Mouse (Mus musculus) 416B (cell line): ENCODE measurements at regions not wholly inside any gene's neighbourhood (a gene's known extent, or its start where the extent isn't known, plus 50 kb on each side); places are given as distances from the start of the nearest gene placed in this dataset.
"Not testable (repeated sequence)": the region's sequence is repeated elsewhere in the genome, so short reads cannot be mapped to it uniquely, and the experiment has no call there.

Experiments
- DNase-seq: peaks from one replicate; pipeline ENCODE4 v3.0.0; 2011; ENCODE audit warnings: low read depth

DNA sequence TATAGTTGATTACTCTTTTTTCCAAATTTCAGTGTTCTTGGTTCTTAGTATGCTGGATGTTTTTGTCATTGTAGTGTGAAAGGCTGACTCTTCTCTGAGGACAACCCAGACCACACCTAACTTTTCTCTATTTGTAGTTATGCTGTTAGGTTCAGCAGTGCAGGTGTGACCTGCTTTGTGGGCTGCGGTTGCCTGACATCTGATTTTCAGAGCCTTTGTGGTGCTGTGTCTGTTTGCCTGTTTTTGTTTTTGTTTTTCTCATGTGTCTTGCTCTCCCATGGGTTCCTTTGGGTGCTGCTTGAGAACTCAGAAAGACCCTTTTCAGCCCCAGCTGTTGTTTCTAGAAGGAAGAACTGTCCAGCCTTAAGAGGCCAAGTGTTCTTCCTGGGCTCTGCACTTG, 52.0 kb upstream of the Trpm1 start:
- DNase-seq, result no peak

DNA sequence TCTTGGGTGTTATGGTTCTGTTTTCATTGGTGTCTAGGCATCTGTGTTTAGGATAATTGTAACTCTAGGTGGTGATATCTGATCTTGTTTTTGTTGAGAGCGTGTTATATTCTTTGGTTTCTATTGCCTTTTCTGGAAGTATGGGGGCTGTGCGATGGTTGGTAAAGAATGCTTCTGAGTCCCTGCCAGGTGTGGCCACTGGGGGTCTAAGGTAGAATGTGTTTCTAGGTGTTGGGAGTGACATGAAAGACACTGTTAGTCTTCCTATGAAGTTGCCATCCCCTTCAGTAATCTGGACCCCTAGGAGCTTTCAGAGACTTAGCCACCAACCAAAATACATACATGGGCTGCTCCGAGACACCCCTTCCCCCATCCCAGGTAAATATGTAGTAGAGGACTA, 54.0 kb upstream of the Trpm1 start:
- no peak for DNase-seq

DNA sequence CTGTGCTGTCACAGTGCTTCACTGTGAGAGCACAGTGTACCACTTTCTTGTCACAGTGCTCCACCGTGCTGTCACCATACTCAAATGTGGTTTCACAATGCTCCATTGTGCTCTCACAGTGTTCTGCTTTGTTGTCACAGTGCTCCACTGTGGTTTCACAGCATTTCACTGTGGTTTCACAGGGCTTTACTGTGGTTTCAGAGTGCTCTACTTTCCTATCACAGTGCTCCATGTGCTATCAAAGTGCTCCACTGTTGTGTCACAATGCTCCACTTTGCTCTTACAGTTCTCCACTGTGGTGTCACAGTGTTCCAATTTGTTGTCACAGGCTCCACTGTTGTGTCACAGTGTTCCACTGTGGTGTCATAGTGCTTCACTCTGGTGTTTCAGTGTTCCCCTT, 63.6 kb upstream of the Trpm1 start:
- no peak for DNase-seq

DNA sequence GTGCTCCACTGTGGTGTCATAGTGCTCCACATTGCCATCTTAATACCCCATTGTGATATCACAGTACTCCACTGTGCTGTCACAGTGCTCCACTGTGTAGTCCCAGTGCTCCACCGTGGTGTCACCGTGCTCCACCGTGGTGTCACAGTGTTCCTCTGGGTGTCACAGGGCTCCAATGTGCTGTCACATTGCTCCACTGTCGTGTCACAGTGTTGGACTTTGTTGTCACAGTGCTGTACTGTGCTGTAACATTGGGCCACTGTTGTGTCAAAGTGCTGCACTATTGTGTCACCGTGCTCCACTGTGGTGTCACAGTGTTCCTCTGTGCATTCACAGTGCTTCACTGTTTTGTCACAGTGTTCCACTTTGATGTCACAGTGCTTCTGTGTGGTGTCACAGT, 64.6 kb upstream of the Trpm1 start:
- DNase-seq, result no peak

DNA sequence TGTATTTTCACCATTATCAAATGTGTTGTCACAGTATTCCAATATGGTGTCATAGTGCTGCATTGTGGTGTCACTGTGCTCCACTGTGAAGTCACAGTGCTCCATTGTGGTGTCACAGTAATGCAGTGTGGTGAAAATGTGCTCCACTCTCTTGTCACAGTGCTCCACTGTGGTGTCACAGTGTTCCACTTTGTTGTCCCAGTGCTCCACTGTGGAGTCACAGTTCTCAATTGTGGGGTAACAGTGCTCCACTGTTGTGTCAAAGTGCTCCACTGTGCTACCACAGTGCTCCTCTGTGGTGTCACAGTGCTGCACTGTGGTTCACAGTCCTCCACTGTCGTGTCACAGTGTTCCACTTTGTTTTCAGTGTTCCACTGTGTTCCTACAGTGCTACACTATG, 69.7 kb upstream of the Trpm1 start:
- DNase-seq, result not testable (repeated sequence)

DNA sequence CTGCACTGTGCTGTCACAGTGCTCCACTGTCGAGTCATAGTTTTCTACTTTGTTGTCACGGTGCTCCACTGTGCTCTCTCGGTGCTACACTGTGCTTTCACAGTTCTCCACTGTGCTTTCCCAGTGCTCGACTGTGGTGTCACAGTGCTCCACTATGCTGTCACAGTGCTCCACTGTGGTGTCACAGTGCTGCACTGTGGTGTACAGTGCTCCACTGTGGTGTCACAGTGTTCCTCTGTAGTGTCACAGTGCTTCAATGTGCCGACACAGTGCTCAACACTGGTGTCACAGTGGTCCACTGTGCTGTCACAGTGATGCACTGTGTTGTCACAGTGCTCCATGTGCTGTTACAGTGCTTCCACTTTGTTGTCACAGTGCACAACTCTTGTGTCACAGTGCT, 71.0 kb upstream of the Trpm1 start:
- no peak for DNase-seq

DNA sequence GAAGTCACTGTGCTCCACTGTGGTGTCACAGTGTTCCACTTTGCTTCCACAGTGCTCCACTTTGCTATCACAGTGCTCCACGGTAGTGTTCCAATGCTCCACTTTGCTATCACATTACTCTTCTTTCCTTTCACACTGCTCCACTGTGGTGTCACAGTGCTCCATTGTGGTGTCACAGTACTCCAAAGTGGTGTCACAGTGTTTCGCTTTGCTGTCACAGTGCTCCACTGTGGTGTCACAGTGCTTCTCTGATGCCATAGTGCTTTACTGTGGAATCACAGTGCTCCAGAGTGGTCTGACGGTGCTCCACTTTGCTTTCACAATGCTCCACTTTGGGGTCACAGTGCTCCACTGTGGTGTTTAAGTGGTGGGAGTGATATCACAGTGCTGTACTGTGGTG, 71.4 kb upstream of the Trpm1 start:
- DNase-seq, result no peak

DNA sequence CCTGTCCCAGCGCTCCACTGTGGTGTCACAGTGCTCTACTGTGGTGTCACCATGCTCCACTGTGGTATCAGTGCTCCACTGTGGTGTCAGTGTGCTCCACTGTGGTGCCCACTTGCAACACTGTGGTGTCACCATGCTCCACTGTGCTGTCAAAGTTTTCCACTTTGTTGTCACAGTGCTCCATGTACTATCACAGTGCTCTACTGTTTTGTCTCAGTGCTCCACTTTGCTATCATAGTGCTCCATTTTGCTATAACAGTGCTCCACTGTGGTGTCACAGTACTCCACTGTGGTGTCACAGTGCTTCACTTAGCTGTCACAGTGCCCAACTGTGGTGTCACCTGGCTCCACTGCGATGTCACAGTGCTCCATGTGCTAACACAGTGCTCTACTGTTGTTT, 72.0 kb upstream of the Trpm1 start:
- no peak for DNase-seq

DNA sequence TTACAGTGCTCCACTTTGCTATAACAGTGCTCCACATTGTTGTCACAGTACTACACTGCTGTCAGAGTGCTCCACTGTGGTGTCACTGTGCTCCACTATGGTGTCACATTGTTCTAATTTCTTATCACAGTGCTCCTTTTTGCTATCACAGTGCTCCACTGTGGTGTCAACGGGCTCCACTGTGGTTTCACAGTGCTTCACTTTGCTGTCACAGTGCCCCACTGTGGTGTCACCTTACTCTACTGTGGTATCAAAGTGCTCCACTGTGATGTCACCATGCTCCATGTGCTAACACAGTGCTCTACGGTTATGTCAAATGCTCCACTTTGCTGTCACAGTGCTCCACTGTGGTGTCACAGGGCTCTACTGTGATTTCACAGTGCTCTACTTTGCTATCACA, 72.6 kb upstream of the Trpm1 start:
- no peak for DNase-seq

DNA sequence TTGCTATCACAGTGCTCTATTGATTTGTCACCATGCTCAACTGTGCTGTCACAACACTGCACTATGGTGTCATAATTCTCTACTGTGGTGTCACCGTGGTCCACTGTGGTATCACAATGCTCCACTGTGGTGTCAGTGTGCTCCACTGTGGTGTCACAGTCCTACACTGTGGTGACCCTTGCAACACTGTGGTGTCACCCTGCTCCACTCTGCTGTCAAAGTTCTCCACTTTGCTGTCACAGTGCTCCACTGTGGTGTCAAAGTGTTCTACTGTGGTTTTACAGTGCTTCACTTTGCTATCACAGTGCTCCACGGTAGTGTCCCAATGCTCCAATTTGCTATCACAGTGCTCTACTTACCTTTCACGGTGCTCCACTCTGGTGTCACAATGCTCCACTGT, 74.3 kb upstream of the Trpm1 start:
- no peak for DNase-seq

DNA sequence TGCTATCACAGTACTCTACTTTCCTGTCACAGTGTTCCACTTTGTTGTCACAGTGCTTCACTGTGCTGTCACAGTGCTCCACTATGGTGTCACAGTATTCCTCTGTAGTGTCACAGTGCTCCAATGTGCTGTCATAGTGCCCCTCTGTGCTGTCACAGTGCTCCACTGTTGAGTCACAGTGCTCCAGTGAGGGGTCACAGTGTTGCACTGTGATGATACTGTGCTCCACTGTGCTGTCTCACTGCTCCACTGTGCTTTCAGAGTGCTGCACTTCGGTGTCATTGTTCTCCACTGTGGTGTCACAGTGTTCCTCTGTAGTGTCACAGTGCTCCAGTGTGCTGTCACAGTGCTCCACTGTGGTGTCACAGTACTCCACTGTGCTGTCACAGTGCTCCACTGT, 75.0 kb upstream of the Trpm1 start:
- DNase-seq, result no peak

DNA sequence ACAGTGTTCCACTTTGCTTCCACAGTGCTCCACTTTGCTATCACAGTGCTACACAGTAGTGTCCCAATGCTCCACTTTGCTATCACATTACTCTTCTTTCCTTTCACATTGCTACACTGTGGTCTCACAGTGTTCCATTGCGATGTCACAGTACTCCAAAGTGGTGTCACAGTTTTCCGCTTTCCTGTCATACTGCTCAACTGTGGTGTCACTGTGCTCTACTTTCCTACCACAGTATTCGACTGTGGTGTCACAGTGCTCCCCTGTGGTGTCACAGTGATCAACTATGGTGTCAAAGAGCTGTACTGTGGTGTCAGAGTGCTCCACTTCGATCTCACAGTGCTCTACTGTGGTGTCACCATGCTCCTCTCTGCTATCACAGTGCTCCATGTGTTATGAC, 76.1 kb upstream of the Trpm1 start:
- DNase-seq, result peak; percentile 43

DNA sequence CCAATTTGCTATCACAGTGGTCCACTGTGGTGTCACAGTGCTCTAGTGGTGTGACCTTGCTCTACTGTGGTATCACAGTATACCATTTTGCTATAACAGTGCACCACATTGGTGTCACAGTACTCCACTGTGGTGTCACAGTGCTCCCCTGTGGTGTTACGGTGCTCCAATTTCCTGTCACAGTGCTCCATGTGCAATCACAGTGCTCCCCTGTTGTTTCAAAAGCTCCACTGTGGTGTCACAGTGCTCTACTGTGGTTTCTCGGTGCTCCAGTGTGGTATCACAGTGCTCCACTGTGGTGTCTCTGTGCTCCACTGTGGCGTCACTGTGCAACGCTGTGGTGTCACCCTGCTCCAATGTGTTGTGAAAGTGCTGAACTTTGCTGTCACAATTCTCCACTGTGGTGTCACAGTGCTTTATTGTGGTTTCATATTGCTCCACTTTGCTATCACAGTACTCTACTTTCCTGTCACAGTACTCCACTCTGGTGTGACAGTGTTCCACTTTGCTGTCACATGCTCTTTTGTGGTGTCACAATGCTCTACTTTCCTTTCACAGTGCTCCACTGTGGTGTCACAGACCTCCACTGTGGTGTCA, 76.8 kb upstream of the Trpm1 start:
- DNase-seq, result no peak

DNA sequence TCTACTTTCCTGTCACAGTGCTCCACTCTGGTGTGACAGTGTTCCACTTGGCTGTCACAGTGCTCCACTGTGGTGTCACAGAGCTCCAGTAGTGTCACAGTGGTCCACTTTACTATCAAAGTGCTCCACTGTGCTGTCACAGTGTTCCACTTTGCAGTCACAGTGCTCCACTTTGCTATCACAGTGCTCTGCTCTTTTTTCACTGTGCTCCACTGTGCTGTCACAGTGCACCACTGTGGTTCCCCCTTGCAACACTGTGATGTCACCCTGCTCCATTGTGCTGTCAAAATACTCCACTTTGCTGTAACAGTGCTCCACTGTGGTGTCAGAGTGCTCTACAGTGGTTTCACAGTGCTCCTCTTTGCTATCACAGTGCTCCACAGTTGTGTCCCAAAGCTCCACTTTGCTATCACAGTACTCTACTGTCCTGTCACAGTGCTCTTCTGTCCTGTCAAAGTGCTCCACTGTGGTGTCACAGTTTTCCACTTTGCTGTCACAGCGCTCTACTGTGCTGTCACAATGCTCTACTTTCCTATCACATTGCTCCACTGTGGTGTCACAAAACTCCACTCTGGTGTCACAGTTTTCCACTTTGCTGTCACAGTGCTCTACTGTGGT, 77.8 kb upstream of the Trpm1 start:
- DNase-seq, result no peak

DNA sequence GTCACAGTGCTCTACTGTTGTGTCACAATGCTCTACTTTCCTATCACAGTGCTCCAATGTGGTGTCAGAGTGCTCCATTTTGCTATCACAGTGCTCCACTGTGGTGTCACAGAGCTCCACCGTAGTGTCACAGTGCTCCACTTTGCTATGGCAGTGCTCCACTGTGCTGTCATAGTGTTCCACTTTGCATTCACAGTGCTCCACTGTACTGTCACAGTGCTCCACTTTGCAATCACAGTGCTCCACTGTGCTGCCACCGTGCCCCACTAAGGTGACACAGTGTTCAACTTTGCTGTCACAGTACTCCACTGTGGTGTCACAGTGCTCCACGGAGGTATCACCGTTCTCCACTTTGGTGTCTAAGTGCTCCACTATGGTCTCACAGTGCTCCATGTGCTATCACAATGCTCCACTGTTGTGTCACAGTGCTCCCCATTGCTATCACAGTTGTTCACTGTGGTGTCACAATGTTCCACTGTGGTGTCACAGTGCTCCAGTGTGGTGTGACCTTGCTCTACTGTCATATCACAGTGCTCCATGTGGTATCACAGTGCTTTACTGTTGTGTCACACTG, 78.9 kb upstream of the Trpm1 start:
- DNase-seq, result no peak

DNA sequence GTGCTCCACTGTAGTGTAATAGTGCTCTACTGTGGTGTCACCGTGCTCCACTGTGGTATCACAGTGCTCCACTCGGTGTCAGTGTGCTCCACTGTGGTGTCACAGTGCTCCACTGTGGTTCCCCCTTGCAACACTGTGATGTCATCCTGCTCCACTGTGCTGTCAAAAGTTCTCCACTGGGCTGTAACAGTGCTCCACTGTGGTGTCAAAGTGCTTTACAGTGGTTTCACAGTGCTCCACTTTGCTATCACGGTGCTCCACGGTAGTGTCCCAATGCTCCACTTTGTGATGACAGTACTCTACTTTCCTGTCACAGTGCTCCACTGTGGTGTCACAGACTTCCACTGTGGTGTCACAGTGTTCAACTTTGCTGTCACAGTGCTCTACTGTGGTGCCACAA, 79.4 kb upstream of the Trpm1 start:
- DNase-seq, result no peak

DNA sequence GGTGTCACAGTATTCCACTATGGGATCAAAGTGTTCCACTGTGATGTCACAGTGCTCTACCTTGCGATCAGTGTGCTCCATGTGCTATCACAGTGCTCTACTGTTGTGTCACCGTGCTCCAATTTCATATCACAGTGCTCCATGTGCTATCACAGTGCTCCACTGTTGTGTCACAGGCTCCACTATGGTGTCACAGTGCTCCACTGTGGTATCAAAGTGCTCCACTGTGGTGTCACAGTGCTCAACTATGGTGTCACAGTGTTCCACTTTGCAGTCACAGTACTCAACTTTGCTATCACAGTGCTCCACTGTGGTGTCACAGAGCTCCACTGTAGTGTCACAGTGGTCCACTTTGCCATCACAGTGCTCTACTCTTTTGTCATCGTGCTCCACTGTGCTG, 79.9 kb upstream of the Trpm1 start:
- DNase-seq, result no peak

DNA sequence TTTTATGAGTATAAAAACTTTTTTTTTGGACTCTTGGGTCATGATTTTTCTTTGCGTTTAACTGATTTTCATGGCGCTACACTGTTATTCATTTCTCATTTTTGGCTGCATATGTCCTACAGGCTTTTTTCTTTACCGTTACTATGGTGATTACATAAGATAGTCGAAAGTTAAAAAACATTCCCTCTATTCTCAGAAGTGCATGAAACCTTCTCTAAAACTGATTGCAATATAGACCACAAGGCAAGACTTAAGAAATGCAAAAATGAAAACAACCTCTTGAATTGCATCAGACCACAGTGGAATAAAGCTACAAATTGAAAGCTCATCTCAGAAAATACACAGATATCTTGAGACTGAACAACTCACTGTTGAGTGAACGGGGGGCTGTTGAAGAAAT, 82.7 kb upstream of the Trpm1 start:
- DNase-seq, result no peak

DNA sequence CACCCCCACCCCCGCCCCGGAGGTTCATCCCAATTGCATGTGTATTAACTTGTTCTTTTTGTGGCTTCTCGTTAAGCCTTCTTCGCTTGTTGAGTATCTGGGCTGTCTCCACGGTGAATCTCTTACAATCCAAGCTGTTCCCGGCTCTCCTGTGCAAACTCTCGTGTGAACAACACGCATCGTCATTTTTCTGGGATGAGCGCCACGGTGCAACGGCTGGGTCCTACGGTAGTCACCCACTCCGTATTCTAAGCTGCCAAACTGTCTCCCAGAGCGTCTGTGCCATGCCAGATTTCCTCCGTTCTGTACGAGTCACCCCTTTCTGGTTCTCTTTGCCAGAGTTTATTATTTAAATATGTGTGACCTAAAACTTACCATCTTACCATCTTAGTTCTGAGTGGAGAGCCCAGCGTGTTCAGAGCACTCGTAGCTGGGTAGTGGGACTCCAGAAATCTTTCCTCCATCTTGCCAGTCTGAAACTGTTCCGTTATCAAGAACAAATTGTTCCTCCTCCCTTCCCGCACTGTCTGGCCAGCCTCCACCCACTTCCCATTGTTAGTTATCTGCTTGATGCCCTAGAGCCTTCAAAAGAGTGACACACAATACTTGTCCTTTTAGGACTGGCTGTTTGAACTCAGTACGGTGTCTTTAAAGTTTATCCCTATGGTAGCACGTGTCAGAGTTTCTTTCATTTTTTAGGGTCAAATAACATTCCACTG, 87.9 kb upstream of the Trpm1 start:
- peak; percentile 53 for DNase-seq

DNA sequence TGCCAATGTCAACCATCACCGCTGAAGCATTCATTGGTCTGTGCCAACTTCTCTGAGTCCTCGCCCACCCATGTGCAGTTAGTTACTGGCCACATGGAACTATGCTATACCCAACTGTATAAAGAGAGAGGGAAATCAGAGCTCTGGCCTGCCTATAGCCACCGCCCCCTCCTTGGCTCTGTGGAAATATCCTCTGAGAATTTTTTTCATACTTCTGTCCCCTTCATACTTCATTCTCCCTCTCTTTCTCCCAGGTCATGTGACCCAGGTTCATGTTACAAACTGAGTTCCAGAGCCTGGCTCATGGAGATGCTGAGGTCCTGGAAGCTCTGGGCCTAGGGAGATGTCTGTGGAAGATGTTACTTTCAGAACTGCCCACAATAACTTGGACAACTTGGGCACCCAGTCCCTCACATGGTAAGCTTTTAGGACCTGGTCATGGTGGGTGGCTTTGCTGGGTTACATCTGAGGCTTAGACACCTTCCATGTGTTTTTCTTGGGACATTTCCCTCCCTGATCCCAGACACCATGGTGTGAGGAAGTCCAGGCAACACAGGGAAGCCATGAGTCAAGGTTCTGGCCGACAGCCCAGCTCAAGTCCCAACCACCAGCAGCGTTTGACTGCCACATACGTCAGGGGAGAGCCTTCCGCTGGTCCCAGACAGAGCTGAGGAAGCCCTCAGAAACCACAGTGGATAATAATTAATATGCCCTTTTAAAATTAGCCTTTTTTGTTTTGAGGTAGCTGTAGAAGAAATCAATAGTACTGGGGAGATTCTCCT, 89.0 kb upstream of the Trpm1 start:
- peak; percentile 85 for DNase-seq

DNA sequence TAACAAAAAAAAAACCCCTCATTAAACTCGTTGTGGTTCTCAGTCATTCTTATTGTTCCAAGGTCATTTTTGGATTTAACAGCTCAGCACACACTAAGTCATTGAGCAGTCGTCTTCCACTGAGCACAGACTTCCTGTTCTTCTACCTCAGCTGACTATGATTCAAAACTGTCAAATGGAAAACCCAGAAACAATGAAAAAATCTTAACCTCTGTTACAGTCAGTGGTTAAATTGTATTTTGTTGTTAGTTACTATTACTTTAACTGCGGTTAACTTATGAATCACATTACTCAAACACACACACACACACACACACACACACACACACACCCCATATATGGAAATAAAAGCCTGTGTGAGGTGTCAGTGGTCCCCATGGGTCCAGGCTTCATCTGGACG, 92.5 kb upstream of the Trpm1 start:
- peak; percentile 70 for DNase-seq

DNA sequence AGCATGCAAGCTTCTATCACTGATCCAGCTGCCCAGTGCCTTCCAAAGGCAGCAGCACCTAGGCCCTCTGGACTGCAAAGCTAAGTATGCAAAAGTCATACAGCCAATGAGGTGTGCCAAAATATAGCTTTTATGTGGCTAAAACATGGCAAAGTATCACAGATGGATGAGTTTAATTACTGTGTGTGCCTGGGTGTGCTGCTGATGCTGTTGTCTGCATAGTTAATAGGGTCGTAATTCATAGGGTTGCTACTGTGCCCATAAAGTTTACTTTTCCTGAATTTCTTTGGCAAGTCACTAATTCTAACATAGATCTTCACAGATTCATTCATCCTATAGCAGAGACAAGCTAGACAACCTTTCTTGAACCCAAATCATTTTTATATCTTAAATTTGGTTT, 93.1 kb upstream of the Trpm1 start:
- DNase-seq, result no peak

DNA sequence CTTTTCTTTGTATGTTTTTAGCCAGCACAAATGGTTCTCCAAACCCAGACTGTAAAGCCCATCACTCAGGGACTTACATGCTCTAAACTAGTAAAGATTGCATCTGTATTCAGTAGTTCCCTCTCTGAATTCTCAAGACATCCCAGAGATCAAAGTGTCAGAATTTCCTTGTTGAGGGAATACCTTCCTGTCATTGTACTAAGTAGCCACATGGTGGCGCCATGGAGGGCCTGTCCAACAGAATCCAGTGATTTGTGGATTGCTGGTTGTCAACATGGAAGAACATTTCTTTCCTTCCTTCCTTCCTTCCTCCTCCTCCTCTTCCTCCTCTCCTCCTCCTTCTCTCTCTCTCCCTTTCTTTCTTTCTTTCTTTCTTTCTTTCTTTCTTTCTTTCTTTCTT, 93.6 kb upstream of the Trpm1 start:
- DNase-seq, result peak; percentile 66
